Mouse (Mus musculus) adrenal gland, postnatal 25 days (tissue): ENCODE data around the gene Trappc6a. TPM values are rescaled to one million over a fixed set of nuclear protein-coding genes. Genes with fewer than 3 reads are reported as not detected.

ENCODE experiments used
- DNase-seq: peaks from one replicate; pipeline ENCODE4 v3.0.0; 2021; ENCODE audit warnings: mixed read lengths
- long read RNA-seq: library from polyadenylated mRNA; stranded (forward); transcript quantifications from one replicate; pipeline ENCODE4 v2.0.0, GENCODE M21; 2021
- total RNA-seq: library from RNA; stranded (reverse); gene quantifications from 2 replicates; pipeline ENCODE4 v1.2.3, GENCODE M21; 2021

Gene Trappc6a
- 76.5 and 92.1 TPM in 2 replicates for total RNA-seq
- long read RNA-seq, transcript Trappc6a-201 (6 exons, 785 nt): major isoform, 36 of 53 reads
- long read RNA-seq, partial matches to known transcripts: 1 of 53 reads
- long read RNA-seq, other reads (novel, unspliced or antisense): 15 of 53 reads

DNA sequence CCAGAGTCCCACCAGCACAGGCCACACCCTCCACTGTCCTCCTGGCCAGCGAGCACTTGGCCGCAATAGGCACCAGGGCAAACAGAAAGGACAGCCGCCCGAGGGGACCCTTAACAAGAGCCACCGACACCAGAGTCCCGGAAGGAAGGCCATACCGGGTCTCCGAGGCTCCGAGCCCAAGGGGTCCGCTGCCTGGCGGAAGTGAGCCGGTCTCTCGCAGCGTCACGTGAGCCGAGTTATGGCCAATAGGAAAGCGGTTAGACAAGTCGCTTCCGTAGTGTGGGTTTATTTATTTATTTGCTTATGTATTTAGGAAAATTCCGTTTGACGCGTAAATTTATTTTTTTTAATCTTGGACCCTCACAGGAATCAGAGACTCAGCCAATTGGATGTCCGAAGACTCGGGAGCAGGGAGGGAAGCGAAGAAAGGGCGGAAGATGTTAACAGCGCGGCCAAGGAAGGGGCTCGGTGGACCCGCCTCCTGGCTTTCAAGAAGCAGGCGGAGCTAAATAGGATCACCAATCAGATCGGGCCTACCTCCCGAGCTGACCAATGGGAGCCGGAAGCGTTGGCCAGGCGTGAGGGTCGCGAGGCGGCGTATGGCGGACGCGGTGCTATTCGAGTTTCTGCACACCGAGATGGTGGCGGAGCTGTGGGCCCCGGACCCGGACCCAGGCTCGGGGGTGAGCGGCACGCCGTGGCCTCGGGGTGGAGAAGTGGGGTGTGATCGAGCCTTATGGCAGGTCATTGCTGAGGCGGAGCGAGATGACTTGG lies at the start of gene Trappc6a, which contains the start of gene Bloc1s3:
Trappc6a (plus strand) TSS at position 246 of the 774 bp plus-strand sequence.
Bloc1s3 (minus strand) TSS at position 218 of the 774 bp plus-strand sequence.
- peak; percentile 90 for DNase-seq

DNA sequence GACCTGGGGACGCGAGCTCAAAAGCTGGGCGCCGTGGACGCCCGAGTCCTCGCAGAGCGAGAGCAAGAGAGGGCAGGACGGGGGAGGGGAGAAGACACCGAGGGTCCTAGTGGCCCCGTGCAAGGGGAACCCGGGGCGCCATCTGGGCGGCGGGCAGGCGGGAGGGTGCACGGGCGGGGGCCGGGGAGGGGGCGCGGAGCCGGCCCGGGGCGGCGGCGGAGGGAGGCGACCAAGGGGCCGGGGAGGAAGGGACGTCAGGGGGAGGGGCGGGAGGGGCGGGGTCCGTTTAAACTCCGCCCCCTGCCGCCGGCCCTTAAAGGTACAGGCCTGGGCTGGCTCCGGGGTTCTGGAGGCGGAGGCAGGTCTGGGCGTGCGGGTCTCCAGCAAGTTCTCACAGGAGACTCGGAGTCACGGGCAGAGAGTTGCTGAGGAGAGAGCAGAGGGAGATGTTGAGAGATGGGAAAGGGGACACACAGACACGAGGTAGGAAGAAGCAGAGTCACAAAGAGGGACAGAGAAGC lies 49.5 kb upstream of the Trappc6a start, which contains the start of gene Mark4:
Mark4 (minus strand) TSS at position 231 of the 521 bp plus-strand sequence.
- DNase-seq: peak; percentile 85

DNA sequence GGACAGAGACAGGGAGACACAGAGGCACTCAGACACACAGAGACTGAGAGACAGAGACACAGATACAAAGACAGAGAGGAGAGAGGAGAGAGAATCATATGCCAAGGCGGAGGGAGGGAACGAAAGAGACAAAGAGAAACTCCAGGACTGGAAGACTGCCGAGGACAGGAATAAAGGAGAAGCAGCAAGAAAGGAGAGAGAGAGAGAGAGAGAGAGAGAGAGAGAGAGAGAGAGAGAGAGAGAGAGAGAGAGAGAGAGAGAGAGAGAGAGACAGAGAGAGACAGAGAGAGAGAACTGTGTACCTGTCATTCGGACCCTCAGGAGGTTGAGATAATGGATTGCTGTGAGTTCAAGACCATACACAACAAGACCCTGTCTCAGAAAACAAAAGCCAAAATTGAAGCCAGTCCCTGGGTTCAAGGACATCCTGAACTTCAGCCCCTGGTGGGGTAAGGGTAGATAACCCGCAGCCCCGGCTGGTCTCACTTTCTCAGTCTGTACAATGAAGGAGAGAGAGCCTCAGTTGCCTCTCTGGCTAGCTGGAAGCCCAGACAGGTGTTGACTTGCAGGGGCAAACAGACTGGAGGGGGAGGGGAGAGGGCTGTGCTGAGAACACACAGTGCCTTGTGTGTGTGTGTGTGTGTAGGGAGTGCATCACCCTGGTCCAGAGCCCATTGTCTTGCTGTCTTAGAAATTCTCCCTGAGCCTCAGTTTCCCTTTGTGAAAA lies 48.9 kb upstream of the Trappc6a start:
- DNase-seq: no peak

DNA sequence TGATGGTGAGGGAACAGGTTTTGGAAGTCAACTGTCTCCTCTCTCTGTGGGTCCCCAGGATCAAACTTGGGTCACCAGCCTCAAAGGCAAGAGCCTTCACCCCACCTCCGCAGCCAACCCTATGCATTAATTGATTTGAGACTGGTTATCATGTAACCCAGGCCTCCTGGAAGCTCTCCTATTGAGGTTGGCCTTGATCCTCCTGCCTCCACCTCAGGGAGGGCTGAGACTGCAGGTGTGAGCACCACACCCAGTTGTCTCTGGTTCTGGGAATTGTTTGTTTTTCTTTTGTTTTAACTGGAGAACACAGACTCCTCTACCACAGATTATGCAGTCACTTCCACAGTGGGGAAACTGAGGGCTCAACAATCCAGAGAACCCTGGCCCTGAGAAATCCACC lies 47.7 kb upstream of the Trappc6a start:
- DNase-seq: no peak

DNA sequence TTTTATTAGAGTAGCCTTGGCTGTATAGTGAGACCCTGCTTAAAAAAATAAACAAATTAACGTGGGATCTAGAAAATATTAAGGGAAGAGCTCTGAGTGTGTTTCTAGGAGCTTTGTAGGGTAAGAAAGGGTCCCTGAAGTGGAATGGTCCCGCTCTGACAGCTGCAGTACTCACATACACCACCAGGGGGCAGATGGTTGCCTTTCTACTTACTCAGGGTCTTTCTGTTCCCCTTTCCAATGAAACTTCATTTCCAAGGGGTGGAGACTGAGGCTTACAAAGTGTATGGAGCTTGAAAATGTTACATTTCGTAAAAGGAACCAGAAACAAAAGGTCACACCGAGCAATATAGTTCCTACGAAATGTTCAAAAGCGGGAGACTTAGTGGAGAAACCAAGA lies 46.7 kb upstream of the Trappc6a start:
- DNase-seq: peak; percentile 76

DNA sequence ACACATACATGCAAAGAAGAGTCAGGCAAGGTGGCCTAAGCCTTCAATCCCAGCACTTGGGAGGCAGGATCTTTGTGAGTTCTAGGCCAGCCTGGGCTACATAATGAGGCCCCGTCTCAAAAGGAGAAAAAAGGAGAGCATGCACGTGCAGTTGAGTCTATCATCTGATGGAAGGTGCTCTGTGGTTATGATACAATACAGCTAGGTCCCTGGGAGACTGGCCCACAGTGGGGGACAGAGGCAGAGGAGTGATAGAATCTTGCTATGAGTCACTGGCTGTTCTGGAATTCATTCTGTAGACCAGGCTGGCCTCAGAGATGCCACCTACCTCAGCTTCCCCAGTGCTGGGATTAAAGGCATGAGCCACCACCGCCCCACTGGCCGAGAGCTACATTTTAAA lies 45.8 kb upstream of the Trappc6a start:
- no peak for DNase-seq

DNA sequence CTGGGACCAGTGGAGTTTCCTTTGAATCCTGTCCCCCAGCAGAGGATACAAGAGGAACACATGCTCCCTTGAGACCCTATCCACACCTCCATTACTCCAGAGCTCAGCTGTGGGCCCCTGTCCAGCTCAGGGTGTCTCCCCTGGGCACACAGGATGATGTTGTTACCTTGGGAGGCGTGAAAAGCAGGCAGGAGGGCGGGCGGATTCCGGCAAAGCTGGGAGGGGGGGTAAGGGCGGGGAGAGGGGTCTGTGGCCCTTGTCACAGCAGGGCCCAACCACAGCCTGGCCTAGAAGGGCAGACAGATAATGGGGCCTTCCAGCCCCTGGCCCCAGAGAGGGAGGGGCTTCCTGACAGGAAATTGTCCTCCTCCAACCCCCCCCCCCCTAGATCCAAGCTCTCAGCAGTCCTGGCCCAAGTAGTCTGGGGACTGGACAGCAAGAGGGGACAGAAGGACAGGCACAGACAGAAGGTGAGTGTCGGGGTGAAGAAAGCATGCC lies 45.3 kb upstream of the Trappc6a start, which contains the start of gene Exoc3l2:
Exoc3l2 (plus strand) TSS at position 448 of the 498 bp plus-strand sequence.
- peak; percentile 31 for DNase-seq

DNA sequence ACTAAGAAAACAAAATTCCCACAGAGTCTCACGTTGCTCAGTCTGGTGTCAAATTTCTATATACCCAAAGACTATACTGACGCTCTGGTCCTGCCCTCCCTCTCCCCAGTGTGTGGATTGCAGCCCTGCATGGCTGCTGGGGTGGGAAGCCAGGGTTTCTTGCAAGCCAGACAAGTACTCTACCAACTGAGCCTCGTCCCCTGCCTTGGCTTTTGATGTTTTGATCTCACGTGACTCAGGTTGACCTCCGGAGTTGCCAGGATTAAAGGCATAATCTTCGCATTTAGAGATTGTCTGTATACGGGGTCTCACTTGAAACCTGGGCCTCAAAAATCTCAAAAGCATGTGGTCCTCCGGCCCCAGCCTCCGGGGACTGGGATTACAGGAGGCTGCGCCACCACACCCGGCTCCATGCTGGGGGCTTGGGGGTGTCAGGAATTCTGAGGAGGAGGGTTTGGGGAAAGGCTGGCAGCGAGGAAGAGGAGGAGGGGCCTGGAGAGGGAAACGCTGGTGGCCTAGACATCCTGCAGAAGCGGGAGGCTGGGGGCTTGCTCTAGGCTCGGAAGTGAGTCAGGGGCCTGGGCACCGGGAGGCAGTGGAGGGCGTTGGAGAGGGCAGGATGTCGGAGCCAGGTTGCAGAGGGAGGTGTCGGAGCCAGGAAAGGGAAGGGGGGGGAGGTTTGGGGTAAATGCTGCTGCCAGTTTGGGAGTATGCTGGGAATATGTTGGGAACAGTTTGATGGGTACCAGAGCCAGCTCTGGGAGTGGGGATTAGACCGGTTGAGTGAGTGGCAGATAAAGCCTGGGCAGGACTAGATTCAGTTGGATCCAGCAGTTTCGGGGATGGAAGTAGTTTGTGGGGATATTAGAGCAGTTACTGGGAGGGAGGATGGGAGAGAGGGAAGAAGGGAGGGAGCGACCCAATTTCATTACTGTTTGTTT lies 43.6 kb upstream of the Trappc6a start:
- DNase-seq: no peak

DNA sequence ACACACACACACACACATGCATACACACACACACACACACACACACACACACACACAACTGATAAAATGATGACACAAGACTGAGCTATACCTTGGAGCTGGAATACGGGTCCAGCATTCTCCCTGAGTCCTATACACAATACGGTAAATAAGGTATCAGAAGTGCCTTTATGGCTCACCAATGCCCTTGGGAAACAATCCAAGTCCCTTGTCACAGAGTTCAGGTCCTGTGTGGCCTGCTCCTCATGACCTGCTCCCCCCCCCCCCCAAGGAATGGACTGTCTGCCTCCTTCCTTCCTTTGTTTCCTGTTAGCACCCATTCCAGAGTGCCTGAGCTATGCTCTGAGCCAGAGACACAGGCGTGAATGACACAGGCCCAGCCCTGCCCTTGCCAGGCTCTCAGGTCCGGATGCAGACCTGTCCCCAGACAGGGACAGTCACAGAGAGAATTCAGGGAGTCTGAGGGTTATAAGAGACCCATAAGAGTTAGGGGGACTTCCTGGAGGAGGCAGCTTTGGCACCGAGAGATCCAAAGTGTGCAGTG lies 41.5 kb upstream of the Trappc6a start:
- DNase-seq: no peak

DNA sequence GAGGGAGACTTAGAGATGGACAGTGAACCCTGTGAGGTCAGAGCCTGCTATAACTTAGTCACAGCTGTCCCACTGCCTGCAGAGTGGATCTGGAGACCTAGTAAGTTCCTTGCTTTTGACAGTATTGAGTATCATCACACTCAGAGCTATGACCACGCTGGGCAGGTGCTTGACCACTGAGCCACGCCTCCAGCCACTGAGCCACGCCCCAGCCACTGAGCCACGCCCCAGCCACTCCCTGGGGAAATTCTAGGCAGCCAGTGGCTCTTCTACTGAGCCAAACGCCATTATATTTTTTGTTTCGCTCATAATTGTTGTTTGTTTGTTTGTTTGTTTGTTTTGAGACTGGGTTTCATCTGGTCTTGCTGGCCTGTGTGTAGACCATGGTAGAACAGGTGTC lies 40.6 kb upstream of the Trappc6a start:
- DNase-seq: no peak

DNA sequence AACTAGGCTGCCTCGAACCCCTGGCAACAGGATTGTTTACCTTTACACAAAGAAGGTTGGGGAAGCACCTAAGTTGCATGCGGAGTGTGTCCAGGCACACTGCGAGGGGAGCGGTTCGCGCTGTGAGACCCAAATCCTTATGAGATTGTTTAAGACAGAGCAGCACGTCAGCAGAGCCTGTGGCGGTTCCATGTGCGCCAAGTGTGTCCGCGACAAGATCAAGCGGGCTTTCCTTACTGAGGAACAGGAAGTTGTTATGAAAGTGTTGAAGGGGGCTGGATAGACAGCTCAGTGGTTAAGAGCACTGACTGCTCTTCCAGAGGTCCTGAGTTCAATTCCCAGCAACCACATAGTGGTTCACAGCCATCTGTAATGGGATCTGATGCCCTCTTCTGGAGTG lies 39.9 kb upstream of the Trappc6a start:
- DNase-seq: no peak

DNA sequence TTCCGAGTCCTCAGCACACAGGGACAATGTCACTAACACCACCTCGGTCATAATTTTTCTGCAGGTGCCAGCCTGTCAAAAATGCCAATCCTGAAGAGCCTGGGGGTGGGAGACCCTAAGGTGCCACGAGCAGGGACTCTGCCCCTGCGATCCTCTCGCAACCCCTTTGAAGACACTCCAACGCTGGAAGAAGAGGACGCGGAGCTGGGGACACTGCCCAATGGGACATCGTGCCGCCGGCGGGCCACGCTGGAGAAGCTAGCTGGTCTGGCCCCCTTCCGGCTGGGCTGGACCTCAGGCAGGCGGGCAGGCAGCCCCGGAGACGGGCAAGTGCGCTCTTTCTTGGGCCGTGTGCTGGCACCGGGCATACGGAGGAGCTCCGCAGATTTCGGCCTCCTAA lies 38.8 kb upstream of the Trappc6a start:
- DNase-seq: no peak

DNA sequence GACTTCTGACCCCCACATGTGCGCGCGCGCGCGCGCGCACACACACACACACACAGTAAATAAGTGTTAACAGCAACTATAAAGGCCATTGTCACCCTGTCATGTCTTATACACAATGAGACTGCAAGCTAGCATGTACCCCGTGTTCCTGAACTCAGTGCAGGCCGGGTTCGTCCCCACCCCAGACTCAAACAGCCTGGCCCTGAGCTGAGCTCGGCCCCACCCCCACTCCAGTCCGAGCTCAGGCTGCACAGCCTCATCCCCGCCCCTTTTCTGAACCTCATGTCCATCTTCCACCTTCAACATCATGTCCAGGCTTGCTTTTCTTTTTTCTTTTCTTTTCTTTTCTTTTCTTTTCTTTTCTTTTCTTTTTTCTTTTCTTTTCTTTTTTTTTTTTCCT lies 37.9 kb upstream of the Trappc6a start:
- no peak for DNase-seq

DNA sequence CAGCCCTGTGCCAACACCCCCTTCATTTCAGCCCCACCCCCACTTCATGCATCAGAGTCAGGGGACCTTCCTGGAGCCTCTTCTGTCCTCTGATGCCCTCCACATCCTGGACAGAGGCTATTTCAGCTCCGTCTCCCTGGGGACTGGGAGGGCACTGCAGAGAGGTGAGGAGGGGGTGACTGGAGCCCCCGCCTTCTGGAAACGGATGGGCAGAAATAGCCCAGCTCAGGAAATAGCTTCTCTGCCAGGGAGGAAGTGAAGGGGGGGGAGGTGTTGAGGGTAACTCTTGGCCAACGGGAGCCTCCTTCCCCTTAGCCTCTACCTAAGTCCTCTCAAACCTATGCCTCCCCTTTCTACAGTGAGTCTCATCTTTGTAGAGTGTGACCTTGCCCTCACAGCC lies 35.8 kb upstream of the Trappc6a start:
- DNase-seq: peak; percentile 31

DNA sequence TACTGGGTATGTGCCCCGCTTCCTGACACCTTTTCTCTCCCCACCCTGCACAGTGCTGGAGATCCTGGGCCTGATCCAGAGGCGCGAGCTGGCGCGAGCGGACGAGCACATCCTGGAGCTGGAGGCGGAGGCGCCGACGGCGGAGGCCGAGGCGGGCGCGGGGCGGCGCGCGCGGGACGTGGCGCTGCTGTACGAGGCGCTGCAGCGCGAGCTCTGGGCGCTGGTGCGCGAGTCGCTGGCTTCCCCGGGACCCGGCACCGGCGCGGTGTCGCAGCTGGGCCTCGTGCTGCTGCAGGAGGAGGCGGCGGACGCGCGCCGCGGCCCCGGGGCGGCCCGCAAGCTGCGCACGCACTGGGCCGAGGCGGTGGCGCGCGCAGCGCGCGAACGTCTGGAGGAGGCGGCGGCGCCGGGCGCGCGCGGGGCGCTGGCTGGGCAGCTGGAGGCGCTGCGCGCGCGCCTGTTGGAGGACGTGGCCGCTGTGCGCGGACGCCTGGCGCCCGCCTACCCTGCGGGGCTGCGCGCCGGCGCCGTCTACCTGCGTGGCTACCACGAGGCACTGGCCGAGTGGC lies 34.2 kb upstream of the Trappc6a start:
- DNase-seq: peak; percentile 88

DNA sequence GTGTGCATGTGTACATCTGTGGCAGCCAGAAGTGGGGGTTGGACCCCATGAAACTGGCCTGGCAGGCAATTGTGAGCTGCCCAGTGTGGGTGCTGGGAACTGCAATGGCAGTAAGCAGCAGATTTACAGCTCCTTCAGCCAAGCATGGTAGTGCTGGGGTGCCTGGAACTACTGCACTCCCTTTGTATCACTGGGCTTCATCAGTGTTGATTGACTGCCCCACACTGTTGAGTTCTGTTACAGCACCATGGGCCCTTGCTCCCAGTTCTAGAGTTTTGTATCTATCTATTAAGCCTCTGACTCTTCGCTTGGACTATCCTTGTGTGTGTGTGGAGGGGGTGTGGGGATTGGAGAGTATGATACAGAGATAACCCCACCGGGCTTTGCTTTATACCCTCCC lies 31.1 kb upstream of the Trappc6a start:
- DNase-seq: no peak

DNA sequence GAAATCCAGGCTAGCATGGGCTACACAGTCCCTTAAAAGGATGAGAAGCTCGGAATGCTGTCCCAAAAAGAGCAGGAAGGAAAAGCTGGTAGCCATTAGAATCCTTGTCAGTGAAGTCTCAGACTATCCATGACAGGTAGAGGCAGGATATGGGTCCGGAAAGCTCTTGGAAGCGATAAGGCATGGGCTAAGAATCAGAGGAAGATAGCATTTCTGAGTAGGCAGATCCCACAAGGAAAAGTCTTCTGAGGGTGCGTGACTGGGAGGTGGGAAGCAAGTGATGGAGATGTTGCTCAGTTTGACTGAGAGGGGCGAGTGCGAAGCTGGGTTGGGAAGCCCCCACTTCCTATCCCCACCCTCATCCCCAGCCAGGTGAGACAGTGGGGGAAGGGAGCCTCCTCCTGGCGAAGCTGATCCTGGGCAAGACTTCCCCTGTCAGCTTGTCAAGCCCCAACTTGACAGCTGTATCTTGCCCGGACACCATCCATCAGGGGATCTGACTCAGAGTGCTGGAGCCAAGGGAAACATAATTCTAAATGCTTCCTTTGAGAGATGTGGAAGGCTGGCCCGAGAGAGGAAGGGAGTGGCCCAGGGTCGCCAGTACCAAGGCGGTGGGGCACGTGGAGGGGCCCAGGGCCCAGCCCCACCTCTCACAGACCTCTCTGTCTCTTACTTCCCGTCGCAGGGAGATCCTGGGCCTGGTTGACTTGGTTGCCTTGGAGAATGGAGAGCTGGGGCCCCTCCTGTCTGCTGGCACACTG lies 30.4 kb upstream of the Trappc6a start:
- peak; percentile 42 for DNase-seq

DNA sequence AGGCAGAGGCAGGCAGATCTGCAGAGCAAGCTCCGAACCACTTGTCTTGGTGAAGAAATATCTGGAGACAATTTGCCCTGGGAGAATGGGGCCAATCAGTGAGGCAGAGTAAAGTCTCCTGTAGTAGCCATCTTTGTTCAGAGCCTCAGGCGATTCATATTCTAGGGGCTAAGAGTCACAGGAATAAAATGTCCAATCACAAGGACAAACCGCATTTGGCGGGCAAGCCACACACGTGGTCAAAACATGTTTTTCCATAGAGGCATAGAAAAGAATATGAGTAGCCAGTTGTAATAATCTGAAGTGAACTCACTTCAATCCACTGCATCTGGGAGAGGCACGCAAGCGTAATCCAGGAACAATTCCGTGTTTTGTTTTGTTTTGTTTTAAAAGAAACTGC lies 24.9 kb upstream of the Trappc6a start:
- DNase-seq: no peak

DNA sequence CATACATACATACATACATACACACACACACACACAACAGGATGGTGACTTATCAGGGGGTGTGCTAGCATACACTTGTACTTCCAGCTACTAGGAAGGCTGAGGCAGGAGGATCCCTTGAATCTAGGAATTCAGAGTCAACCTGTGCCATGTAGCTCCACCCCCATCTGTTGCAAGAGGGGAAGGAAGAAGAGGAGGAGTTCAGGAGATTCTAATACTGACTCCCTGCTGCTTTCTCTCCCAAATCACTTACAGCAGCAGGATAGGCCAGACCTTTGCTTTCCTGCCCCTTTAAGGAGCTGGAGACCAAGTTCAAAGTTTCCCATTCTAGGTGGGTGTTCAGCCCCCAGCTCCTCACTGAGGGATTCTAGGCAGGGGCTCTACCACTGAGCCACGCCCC lies 22.7 kb upstream of the Trappc6a start:
- no peak for DNase-seq

DNA sequence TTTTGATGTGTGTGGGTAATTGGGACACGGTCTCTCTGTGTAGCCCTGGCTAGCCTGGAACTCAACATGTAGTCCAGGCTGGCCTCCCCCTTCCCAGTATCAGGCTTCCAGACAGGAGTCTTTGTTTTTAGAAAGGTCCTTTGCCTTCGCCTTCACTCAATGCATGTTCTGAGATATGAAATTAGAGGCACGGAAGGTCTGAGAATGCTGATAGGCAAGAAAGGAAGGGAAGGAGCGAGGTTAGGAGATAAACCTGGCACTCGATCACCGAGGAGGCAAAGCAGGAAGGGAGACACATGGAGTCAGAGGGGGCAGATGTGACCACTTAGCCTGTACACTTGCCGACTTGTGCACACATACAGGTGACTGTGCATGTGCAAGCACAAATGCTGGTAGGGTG lies 21.6 kb upstream of the Trappc6a start:
- DNase-seq: no peak
